Mouse (Mus musculus) hindbrain, embryonic 11.5 days (tissue): ENCODE results near the gene Tmem89. TPM values are rescaled to one million over a fixed set of nuclear protein-coding genes. Genes with fewer than 3 reads are reported as not detected.

ENCODE experiments used
- ATAC-seq: fragments of 200-750 bp; cut with Nextera tagmentation; 2 replicates; pipeline ENCODE4 v1.8.0; 2017; ENCODE audit warnings: mild to moderate bottlenecking, moderate TSS enrichment, moderate library complexity; ENCODE audit not compliant: low FRiP score
- DNase-seq: peaks from one replicate; pipeline ENCODE4 v3.0.0-alpha.2; 2015; ENCODE audit warnings: low spot score
- H3K27ac ChIP-seq: fragments of 300-500 bp; sonication (generic); 2 replicates; pipeline ENCODE4 v1.5.1; 2014; ENCODE audit warnings: mild to moderate bottlenecking, low read depth, low read length
- H3K27me3 ChIP-seq: fragments of 300-500 bp; sonication (generic); 2 replicates; pipeline ENCODE4 v1.6.1; 2014; ENCODE audit warnings: mild to moderate bottlenecking, low read length, moderate library complexity, mixed read lengths; ENCODE audit not compliant: control insufficient read depth, insufficient read depth
- H3K36me3 ChIP-seq: fragments of 300-500 bp; sonication (generic); 2 replicates; pipeline ENCODE4 v1.6.1; 2014; ENCODE audit warnings: mild to moderate bottlenecking, low read length, moderate library complexity, mixed read lengths; ENCODE audit not compliant: control insufficient read depth, insufficient read depth
- H3K4me1 ChIP-seq: fragments of 300-500 bp; sonication (generic); replicated peaks from 2 replicates; pipeline ENCODE4 v1.6.1; 2014; ENCODE audit warnings: low read length, mixed read lengths; ENCODE audit not compliant: control insufficient read depth, insufficient read depth
- H3K4me2 ChIP-seq: fragments of 300-500 bp; sonication (generic); replicated peaks from 2 replicates; pipeline ENCODE4 v1.6.1; 2014; ENCODE audit warnings: mild to moderate bottlenecking, low read depth, low read length
- H3K4me3 ChIP-seq: fragments of 300-500 bp; sonication (generic); 2 replicates; pipeline ENCODE4 v1.5.1; 2014; ENCODE audit warnings: low read depth, low read length
- H3K9ac ChIP-seq: fragments of 300-500 bp; sonication (generic); 2 replicates; pipeline ENCODE4 v1.6.1; 2014; ENCODE audit warnings: low read depth, low read length
- H3K9me3 ChIP-seq: fragments of 300-500 bp; sonication (generic); 2 replicates; pipeline ENCODE4 v1.6.1; 2016; ENCODE audit warnings: low read length; ENCODE audit not compliant: control insufficient read depth
- WGBS: fragments of 180-500 bp; shearing (Covaris S2); extraction: QIAGEN DNeasy Blood & Tissue Kit; methylation state at CpG from one replicate; pipeline ENCODE4 v1.1.7; 2014; 5-methylcytosine and 5-hydroxymethylcytosine counted together
- polyA plus RNA-seq: library from polyadenylated mRNA; unstranded; fragments of >200 nt; fragmentation: Nextera tagmentation; extraction: Ambion mirVana; gene quantifications from 2 replicates; pipeline ENCODE4 v1.2.1, GENCODE M21; 2014

Tmem89 gene
- polyA plus RNA-seq, 1 experiment from 2014 or later: 0.60 TPM

DNA sequence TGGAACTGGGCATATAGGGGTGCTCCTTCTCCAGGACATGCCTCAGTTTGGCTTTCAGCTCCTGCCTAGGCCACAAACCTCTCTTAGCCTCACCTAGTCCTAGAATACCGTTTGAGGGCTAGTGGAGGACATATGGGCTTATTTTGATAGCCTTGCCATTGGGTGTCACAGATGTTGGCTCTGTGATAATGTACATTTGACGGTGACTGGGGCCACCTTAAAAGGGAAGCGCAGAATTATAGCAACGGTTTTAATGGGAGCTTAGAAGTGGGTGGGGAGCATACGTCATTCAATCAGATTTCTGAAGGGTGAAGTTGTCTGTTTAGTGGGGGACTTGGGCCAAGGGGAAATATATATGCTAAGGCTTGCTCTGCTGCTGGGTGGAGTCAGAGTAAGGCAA, 31.2 kb downstream of the Tmem89 start:
- ATAC-seq (no peak), DNase-seq (no peak)
- H3K4me1 ChIP-seq: no peaks in the 10 kb centered on the region
- WGBS: 92% methylated on average over 5 of the region's 5 CpGs
- peaks cover 23% of the 10 kb centered on the region for H3K36me3 ChIP-seq
- no peak overlapping the region for H3K27ac ChIP-seq
- no peaks in the 10 kb centered on the region for H3K9me3 ChIP-seq
- no peak overlapping the region for H3K9ac ChIP-seq
- no peaks in the 10 kb centered on the region for H3K27me3 ChIP-seq
- no peak overlapping the region for H3K4me2 ChIP-seq
- H3K4me3 ChIP-seq: no peak overlapping the region

DNA sequence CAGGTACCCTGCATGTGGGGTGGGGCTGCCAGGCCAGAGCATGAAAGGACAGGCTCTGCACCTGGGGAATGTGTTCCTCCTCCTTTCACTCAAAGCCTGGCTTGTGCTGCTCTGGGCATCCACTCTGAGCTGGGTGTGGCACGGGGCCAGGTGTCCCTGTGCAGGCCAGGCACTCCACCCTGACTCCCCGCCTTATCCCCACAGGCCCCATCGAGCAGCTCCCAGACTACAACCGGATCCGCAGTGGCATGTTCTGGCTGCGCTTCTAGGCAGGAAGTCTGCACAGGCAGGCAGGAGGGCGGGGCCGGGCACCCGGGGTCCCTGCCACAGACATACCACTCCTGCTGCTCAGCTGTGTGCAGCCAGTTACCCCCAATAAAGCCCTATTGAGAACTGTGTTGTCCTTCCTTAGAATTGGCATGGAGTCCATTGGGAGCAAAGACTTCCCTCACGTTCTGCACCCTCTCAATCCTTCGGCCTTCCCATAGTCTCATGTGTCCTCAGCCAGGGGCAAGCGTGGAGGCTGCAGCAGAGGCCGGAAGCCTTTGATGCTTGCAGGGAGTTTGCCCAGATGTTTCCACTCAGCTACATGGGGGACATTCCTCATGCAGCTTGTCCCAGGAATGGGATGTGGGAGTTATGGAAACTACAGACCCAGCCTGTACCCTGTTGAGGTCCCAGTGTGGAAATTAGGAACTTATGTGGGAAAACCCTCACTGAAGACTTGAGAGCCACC, 35.0 kb downstream of the Tmem89 start:
- peaks cover 17% of the 10 kb centered on the region for H3K36me3 ChIP-seq
- no peak overlapping the region for H3K4me2 ChIP-seq
- no peak overlapping the region for H3K4me3 ChIP-seq
- H3K27ac ChIP-seq: no peak overlapping the region
- WGBS: 68% methylated on average over 13 of the region's 13 CpGs
- H3K9ac ChIP-seq: no peak overlapping the region
- peaks cover 10% of the 10 kb centered on the region for H3K27me3 ChIP-seq
- no peaks in the 10 kb centered on the region for H3K4me1 ChIP-seq
- DNase-seq (peak; percentile 32), ATAC-seq (no peak)
- H3K9me3 ChIP-seq: no peaks in the 10 kb centered on the region

- Histone ChIP-seq H3K9ac (no peak overlapping the region), H3K36me3 (peaks cover 15% of the 10 kb centered on the region), H3K9me3 (no peaks in the 10 kb centered on the region), H3K4me2 (no peak overlapping the region), H3K4me1 (no peaks in the 10 kb centered on the region), H3K27me3 (peaks cover 10% of the 10 kb centered on the region), H3K27ac (no peak overlapping the region), H3K4me3 (no peak overlapping the region)
- no peak for ATAC-seq
- no peak for DNase-seq
- WGBS: 81% methylated on average over 9 of the region's 9 CpGs
These were observed 35.7 kb downstream of the Tmem89 start for GRCm38 (mm10) chr9:108949967-108950728.

DNA sequence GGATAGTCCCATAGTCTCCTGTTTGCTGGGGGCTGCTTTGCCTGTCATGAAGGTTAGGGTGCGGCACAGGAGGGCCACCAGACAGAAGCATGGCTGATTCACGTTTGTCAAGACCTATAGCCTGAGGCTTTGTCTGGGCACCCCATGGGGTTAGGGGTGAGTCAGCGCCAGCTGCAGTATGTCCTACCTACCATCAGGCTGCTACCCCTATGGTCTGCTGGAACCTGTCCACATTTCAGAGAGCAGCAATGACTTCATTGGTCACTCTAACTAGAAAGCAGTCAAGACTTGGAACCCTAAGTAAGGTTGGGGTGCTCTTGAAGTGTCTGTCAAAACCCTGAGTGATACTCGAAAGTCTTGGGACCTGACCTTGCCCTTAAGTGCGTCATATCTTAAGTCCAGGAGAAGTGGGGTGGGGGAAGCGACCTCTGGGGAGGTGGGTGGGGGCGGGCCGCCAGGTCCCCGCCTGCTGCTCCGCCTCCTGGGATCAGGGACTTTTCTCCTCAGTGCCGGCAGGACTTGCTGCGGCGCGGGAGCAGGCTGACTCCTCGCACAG, 38.7 kb downstream of the Tmem89 start, which contains the start of gene Col7a1:
Col7a1 (plus strand) TSS at position 506 of the 556 bp plus-strand sequence.
- Histone ChIP-seq H3K4me3 (no peak within 1 kb of the TSS), H3K4me2 (peak within 1 kb of the TSS; percentile 14)
- no peak for DNase-seq

DNA sequence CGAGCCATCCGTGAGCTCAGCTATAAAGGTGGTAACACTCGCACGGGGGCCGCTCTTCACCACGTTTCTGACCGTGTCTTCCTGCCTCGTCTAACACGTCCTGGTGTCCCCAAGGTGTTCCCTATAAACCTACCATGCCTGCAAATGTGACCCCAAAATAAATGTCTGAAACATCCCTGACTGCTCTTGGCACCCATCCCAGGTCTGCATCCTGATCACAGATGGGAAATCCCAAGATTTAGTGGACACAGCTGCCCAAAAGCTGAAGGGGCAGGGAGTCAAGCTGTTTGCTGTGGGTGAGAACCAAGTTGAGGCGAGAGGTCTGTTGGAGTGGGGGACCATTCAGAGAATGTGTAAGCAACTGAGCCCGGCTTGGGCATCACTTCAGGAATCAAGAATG, 40.8 kb downstream of the Tmem89 start:
- Histone ChIP-seq H3K4me3 (no peak overlapping the region), H3K4me2 (no peak overlapping the region), H3K4me1 (no peaks in the 10 kb centered on the region), H3K27me3 (peaks cover 10% of the 10 kb centered on the region), H3K9me3 (no peaks in the 10 kb centered on the region), H3K9ac (no peak overlapping the region), H3K36me3 (no peaks in the 10 kb centered on the region), H3K27ac (no peak overlapping the region)
- WGBS: 93% methylated on average over 11 of the region's 11 CpGs
- no peak for ATAC-seq
- DNase-seq: no peak

More for the DNA sequence above, 38.7 kb downstream of the Tmem89 start, which contains the start of gene Col7a1:
- peaks cover 6% of the 10 kb centered on the region; the same call in 1 of the 2 replicates for H3K36me3 ChIP-seq
- no peaks in the 10 kb centered on the region for H3K9me3 ChIP-seq
- H3K27me3 ChIP-seq: peaks cover 10% of the 10 kb centered on the region
- H3K27ac ChIP-seq: no peak within 1 kb of the TSS
- WGBS: 10% methylated on average over 15 of the region's 15 CpGs
- H3K4me1 ChIP-seq: no peaks in the 10 kb centered on the region
- ATAC-seq: no peak
- no peak within 1 kb of the TSS for H3K9ac ChIP-seq

GRCm38 (mm10) chr9:108955846-108956245, 41.4 kb downstream of the Tmem89 start:
- DNase-seq (no peak), ATAC-seq (no peak)
- Histone ChIP-seq H3K4me2 (no peak overlapping the region), H3K36me3 (no peaks in the 10 kb centered on the region), H3K4me3 (no peak overlapping the region), H3K27me3 (peaks cover 10% of the 10 kb centered on the region), H3K4me1 (no peaks in the 10 kb centered on the region), H3K9me3 (no peaks in the 10 kb centered on the region), H3K9ac (no peak overlapping the region), H3K27ac (no peak overlapping the region)
- 91% methylated on average over 11 of the region's 11 CpGs for WGBS

GRCm38 (mm10) chr9:108963577-108963976, 49.2 kb downstream of the Tmem89 start:
- ATAC-seq: no peak
- WGBS: 85% methylated on average over 3 of the region's 3 CpGs
- Histone ChIP-seq H3K36me3 (no peaks in the 10 kb centered on the region), H3K27me3 (no peaks in the 10 kb centered on the region), H3K4me2 (no peak overlapping the region), H3K27ac (no peak overlapping the region), H3K9ac (no peak overlapping the region), H3K9me3 (no peaks in the 10 kb centered on the region), H3K4me3 (no peak overlapping the region), H3K4me1 (no peaks in the 10 kb centered on the region)
- no peak for DNase-seq

GRCm38 (mm10) chr9:108964338-108964737, 49.9 kb downstream of the Tmem89 start:
- Histone ChIP-seq H3K9me3 (no peaks in the 10 kb centered on the region), H3K27me3 (no peaks in the 10 kb centered on the region), H3K36me3 (no peaks in the 10 kb centered on the region), H3K4me2 (no peak overlapping the region), H3K9ac (no peak overlapping the region), H3K4me3 (no peak overlapping the region), H3K27ac (no peak overlapping the region), H3K4me1 (no peaks in the 10 kb centered on the region)
- 87% methylated on average over 6 of the region's 6 CpGs for WGBS
- DNase-seq (no peak), ATAC-seq (no peak)
